Mouse (Mus musculus) lung, adult 2 months (tissue): Measurements from ENCODE around the gene Myo1g. TPM values are rescaled to one million over a fixed set of nuclear protein-coding genes. Genes with fewer than 3 reads are reported as not detected.

ENCODE experiments used
- DNase-seq: peaks from one replicate; pipeline ENCODE4 v3.0.0; 2022
- H3K4me1 ChIP-seq: fragments of 200-500 bp; 2 replicates; pipeline ENCODE4 v1.6.1; 2011; ENCODE audit warnings: low read length; ENCODE audit not compliant: control insufficient read depth, insufficient read depth
- H3K4me3 ChIP-seq: fragments of 200-500 bp; replicated peaks from 2 replicates; pipeline ENCODE3; 2011; ENCODE audit warnings: low read depth, mild to moderate bottlenecking, control low read depth, low read length; ENCODE audit errors: extremely low read depth
- CTCF ChIP-seq: fragments of 200-500 bp; IDR thresholded peaks from 2 replicates; pipeline ENCODE4 v1.5.1; 2011; ENCODE audit warnings: mild to moderate bottlenecking, low read length, control low read depth; ENCODE audit not compliant: insufficient read depth
- POLR2A ChIP-seq: fragments of 200-500 bp; IDR thresholded peaks from 2 replicates; pipeline ENCODE4 v1.6.1; 2011; ENCODE audit warnings: low read depth, mild to moderate bottlenecking, control low read depth, low read length, borderline replicate concordance; ENCODE audit errors: extremely low read depth
- WGBS: fragments of 180-500 bp; shearing (Covaris S2); methylation state at CpG from one replicate; pipeline ENCODE4 v1.1.7; 2018; 5-methylcytosine and 5-hydroxymethylcytosine counted together
- polyA plus RNA-seq: library from polyadenylated mRNA; depleted of rRNA; stranded (reverse); fragments of >200 nt; gene quantifications from 2 replicates; pipeline ENCODE4 v1.2.3, GENCODE M21; 2012; rRNA removed

Myo1g gene
- polyA plus RNA-seq = 37.1 and 52.3 TPM in 2 replicates

DNA sequence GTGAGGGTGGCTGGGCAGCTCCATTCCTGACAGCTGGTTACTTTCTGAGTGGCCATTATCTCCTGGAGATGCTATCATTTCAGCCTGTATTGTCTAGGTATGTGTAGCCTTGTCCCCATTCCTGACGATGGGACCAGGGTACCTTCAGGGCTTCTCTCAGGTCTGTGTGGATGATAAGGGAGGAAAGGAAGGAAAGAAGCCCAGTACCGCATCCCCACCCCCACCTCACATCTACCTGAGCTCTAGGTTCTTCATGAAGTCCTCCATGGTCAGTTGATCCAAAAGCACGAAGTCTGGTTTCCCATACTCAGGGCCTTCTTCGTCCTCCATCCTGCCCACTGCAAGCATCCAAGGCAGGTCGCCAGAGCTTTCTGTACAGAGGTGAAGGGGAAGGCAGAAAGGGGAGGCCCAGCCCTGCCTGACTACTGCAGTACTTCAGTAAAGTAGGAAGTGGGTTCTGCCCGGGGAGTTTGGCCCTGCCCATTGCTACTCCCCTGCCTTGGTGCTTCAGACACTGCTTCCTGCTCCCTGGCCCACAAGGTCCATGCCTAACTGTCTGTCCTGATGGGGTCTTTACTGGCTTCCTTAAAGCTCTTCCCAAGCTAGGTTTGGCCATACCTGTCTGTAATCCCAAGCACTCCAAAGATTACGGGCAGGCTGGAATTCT is at the start of gene Myo1g:
TSS of gene Myo1g (minus strand) at position 459 of the 667 bp plus-strand sequence.
- H3K4me3 ChIP-seq = peak within 1 kb of the TSS; percentile 62
- no peak for DNase-seq
- H3K4me1 ChIP-seq = no peaks in the 10 kb centered on the region
- TF ChIP-seq POLR2A = peak; percentile 56; the same call in 1 of the 2 replicates
- TF ChIP-seq CTCF = no peak
- WGBS = 56% methylated on average over 7 of the region's 7 CpGs

DNA sequence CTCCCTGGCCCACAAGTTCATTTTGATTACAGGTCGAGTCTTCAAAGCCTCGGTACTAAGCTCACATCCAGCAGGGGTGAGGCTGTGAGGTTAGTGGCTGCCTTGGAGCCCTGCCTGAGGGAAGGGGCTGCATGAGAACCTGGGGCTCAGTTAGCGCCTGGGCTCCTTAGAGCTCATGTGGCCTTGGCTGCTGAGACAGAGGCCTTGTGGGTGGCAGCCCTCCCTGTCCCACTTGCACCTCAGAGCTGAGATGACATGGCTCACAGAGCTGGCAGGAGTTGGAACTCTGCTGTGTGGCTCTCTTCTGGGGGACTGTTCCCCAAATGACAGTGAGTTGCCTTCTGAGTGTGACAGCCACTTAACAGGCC is 48.6 kb upstream of the Myo1g start:
- 50% methylated on average over 3 of the region's 3 CpGs for WGBS
- no peak overlapping the region for H3K4me3 ChIP-seq
- DNase-seq = no peak
- peaks cover 3% of the 10 kb centered on the region; the same call in 1 of the 2 replicates for H3K4me1 ChIP-seq
- no peak for TF ChIP-seq POLR2A
- no peak for TF ChIP-seq CTCF

DNA sequence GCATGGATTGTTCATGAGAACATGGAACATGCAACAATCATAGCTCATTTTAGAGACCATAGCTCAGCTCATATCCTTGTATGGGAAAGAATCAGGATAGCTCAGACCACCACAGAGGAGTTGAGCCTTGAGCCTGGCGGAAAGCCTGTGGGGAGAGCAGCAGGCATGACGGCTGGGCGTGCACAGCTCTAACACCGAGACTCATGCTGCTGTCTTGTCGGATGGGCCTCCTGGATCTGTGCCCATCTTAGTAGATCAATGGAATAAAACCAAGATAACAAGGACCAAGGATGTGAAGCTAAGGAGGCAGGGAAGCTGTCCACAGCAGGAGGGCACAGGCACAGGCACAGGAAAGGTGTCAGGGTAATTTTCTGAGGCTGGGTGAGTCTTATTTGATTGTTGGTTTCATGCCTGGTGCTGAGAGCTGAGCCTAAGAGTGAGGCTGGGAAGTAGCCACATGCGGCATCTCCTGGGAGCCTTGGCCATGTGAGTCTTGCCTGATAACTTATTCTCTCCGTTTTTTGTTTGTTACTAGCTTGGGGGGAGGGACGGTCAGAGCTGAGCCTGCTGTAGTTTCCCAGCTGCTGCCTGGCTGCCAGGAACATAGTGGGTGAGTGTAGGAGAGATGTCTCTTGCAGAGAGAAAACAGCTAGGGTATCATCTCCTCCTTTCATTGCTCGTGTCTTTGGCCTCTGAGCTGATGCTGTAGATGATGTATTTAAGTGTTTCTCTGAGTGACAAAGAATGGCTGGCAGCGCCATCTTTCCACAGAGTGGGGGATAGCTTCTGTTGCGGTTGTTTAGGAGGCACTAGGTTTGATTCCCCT is 48.0 kb upstream of the Myo1g start:
- WGBS = 62% methylated on average over 11 of the region's 11 CpGs
- Histone ChIP-seq H3K4me3 (no peak overlapping the region), H3K4me1 (peaks cover 3% of the 10 kb centered on the region; the same call in 1 of the 2 replicates)
- DNase-seq = no peak
- TF ChIP-seq CTCF (no peak), POLR2A (no peak)

GRCm38 (mm10) chr11:6567951-6568350 is 47.2 kb upstream of the Myo1g start:
- TF ChIP-seq POLR2A (no peak), CTCF (no peak)
- H3K4me3 ChIP-seq = no peak overlapping the region
- H3K4me1 ChIP-seq = peaks cover 3% of the 10 kb centered on the region; the same call in 1 of the 2 replicates
- no peak for DNase-seq
- WGBS = 61% methylated on average over 8 of the region's 8 CpGs

GRCm38 (mm10) chr11:6566496-6566895 is 45.7 kb upstream of the Myo1g start:
- no peak for DNase-seq
- no peak overlapping the region for H3K4me3 ChIP-seq
- 60% methylated on average over 4 of the region's 4 CpGs for WGBS
- no peak for TF ChIP-seq POLR2A
- TF ChIP-seq CTCF = no peak
- peaks cover 3% of the 10 kb centered on the region; the same call in 1 of the 2 replicates for H3K4me1 ChIP-seq

- Histone ChIP-seq H3K4me3 (no peak overlapping the region), H3K4me1 (peaks cover 11% of the 10 kb centered on the region)
- TF ChIP-seq CTCF (no peak), POLR2A (no peak)
- WGBS = 71% methylated on average over 4 of the region's 4 CpGs
- DNase-seq = no peak
Observed at GRCm38 (mm10) chr11:6563201-6563600, 42.4 kb upstream of the Myo1g start.

- Histone ChIP-seq H3K4me1 (peaks cover 13% of the 10 kb centered on the region), H3K4me3 (no peak overlapping the region)
- TF ChIP-seq CTCF (no peak), POLR2A (no peak)
- no peak for DNase-seq
- WGBS = 66% methylated on average over 6 of the region's 6 CpGs
Observed at GRCm38 (mm10) chr11:6562359-6562758, 41.6 kb upstream of the Myo1g start.

- TF ChIP-seq CTCF = no peak
- WGBS = 66% methylated on average over 4 of the region's 4 CpGs
- Histone ChIP-seq H3K4me3 (peak overlapping the region; percentile 57), H3K4me1 (peaks cover 13% of the 10 kb centered on the region)
- no peak for DNase-seq
Observed at GRCm38 (mm10) chr11:6561474-6561873, 40.7 kb upstream of the Myo1g start.

DNA sequence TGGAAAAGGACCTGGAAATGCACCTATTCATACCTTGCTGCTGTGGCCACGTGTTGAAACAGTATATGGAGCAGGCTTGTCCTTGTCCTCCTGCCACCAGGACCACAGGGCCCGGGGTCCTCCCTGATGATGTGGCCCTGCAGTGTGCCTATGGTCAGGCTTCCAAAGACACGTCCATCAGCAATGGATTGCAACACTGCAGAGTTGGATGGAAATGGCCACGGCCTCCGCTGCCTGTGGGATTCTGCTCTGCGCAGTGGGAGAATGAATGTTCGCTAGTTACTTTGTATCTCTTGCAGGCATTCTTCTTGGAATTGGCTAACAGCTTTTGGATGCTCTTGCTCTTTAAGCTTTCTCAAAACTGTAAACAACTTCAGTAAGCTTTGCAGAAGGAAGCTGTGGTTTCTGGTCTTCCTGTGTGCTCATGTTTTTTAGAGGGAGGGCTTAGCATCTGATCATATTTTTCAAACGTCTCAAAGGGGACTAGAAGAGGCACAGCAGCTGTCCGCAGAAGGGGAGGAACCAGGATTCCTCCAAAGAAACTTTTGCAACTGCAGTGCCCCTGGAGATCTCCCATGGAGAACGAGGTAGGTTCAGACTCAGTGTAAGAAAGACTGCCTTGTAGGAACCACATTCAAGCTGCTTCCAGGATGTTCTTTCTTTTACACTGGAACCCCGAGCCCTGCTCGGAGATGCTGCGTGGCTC is 40.0 kb upstream of the Myo1g start:
- no peak for TF ChIP-seq CTCF
- H3K4me3 ChIP-seq = peak overlapping the region; percentile 57
- no peak for DNase-seq
- 61% methylated on average over 13 of the region's 13 CpGs for WGBS
- H3K4me1 ChIP-seq = peaks cover 16% of the 10 kb centered on the region
